Mouse (Mus musculus) liver, postnatal 0 days (tissue): ENCODE data around the gene Gm12695. TPM values are rescaled to one million over a fixed set of nuclear protein-coding genes. Genes with fewer than 3 reads are reported as not detected.

Source experiments
- ATAC-seq: fragments of 200-750 bp; cut with Nextera tagmentation; 2 replicates; pipeline ENCODE4 v1.8.0; 2017; ENCODE audit warnings: mild to moderate bottlenecking, moderate library complexity
- DNase-seq: peaks from one replicate; pipeline ENCODE4 v3.0.0-alpha.2; 2016
- H3K27ac ChIP-seq: fragments of 300-500 bp; sonication (generic); 2 replicates; pipeline ENCODE4 v1.5.1; 2014; ENCODE audit warnings: antibody characterized with exemption, moderate library complexity, mild to moderate bottlenecking, low read depth
- H3K27me3 ChIP-seq: fragments of 300-500 bp; sonication (generic); 2 replicates; pipeline ENCODE4 v1.6.1; 2014; ENCODE audit warnings: low read length, control low read depth, mixed read lengths; ENCODE audit not compliant: insufficient read depth
- H3K36me3 ChIP-seq: fragments of 300-500 bp; sonication (generic); replicated peaks from 2 replicates; pipeline ENCODE4 v1.6.1; 2014; ENCODE audit warnings: mild to moderate bottlenecking, control low read depth, low read length, moderate library complexity, mixed read lengths; ENCODE audit not compliant: insufficient read depth
- H3K4me1 ChIP-seq: fragments of 300-500 bp; sonication (generic); 2 replicates; pipeline ENCODE4 v1.6.1; 2014; ENCODE audit warnings: antibody characterized with exemption, mild to moderate bottlenecking, control low read depth; ENCODE audit not compliant: insufficient read depth
- H3K4me2 ChIP-seq: fragments of 300-500 bp; sonication (generic); 2 replicates; pipeline ENCODE4 v1.6.1; 2014; ENCODE audit warnings: low read depth, mild to moderate bottlenecking, low read length, moderate library complexity, mixed read lengths
- H3K4me3 ChIP-seq: fragments of 300-500 bp; sonication (generic); 2 replicates; pipeline ENCODE4 v1.5.1; 2014; ENCODE audit warnings: low read depth, low read length
- H3K9ac ChIP-seq: fragments of 300-500 bp; sonication (generic); replicated peaks from 2 replicates; pipeline ENCODE4 v1.6.1; 2014; ENCODE audit warnings: mild to moderate bottlenecking, moderate library complexity
- H3K9me3 ChIP-seq: fragments of 300-500 bp; sonication (generic); 2 replicates; pipeline ENCODE4 v1.6.1; 2016; ENCODE audit warnings: mild to moderate bottlenecking, control low read depth, low read length, mixed read lengths
- CTCF ChIP-seq: sonication (generic); IDR thresholded peaks from 2 replicates; pipeline ENCODE4 v1.5.1; 2016; ENCODE audit warnings: antibody characterized with exemption, low read depth
- EP300 ChIP-seq: IDR thresholded peaks from 2 replicates; pipeline ENCODE4 v1.6.1; 2016; ENCODE audit warnings: antibody characterized with exemption, low read depth, mild to moderate bottlenecking
- WGBS: fragments of 180-500 bp; shearing (Covaris S2); extraction: QIAGEN DNeasy Blood & Tissue Kit; methylation state at CpG from one replicate; pipeline ENCODE4 v1.1.7; 2014; ENCODE audit not compliant: insufficient replicate concordance; 5-methylcytosine and 5-hydroxymethylcytosine counted together
- polyA plus RNA-seq: library from polyadenylated mRNA; unstranded; fragments of >200 nt; fragmentation: Nextera tagmentation; extraction: Ambion mirVana; gene quantifications from 2 replicates; pipeline ENCODE4 v1.2.1, GENCODE M21; 2015

Gene Gm12695
- polyA plus RNA-seq, 1 experiment from 2014 or later = not detected

DNA sequence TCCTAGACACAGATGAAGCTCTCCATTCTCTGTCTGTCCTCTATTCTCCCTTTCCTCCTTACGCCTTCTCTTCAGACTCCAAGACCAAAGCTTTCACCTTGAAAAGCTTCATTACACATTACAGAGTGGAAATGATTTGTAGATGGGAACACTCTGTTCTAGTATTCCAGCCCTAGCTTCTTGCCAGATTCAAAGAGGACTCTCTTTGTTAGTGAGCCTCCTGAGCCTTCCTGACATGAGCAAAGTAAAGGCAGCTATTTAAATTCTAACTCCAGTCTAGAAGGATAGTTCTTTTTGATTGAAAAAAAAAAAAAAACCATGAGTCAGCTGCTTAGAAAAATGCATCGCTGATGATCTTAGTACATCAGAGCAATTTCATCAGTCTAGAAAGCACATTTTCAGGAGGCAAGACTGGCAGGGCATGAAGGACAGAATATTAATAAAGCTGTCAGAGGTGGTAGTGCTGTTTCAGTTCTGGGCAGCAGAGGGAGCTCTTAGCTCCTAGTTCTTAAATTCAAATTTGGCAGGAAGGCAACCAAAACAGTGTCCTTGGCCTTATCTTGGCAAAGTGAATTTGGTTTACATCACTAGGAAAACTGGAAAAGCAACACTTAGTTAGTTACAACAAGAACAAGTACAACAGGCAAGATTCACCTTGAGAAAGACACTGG, 79.6 kb downstream of the Gm12695 start:
- no peaks in the 10 kb centered on the region for H3K27me3 ChIP-seq
- DNase-seq (peak; percentile 21), ATAC-seq (no peak)
- no peaks in the 10 kb centered on the region for H3K4me1 ChIP-seq
- TF ChIP-seq EP300 (no peak), CTCF (peak; percentile 61)
- no peak overlapping the region for H3K9ac ChIP-seq
- H3K4me3 ChIP-seq = no peak overlapping the region
- no peaks in the 10 kb centered on the region for H3K36me3 ChIP-seq
- no peaks in the 10 kb centered on the region for H3K9me3 ChIP-seq
- 52% methylated on average over 2 of the region's 2 CpGs for WGBS
- H3K4me2 ChIP-seq = no peak overlapping the region
- H3K27ac ChIP-seq = no peak overlapping the region

DNA sequence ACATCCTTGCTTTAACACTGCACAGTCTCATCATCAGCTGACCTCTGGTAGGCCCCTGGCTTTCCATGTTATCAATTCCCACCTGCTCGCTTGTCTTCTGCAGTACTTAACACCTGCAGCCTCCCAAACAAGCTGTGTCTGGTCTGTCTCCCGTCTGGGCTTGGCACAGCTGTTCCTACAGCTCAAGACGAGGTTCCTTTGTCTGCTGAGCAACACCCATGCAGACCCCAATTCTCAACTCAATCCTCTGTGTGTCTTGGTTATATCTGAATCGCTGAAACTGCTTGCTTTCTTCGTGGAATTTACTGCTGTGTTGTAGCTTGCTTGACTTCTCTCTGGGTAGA, 86.8 kb downstream of the Gm12695 start:
- Histone ChIP-seq H3K9ac (no peak overlapping the region), H3K9me3 (no peaks in the 10 kb centered on the region), H3K4me2 (no peak overlapping the region), H3K4me3 (no peak overlapping the region), H3K36me3 (no peaks in the 10 kb centered on the region), H3K27me3 (no peaks in the 10 kb centered on the region), H3K27ac (no peak overlapping the region), H3K4me1 (no peaks in the 10 kb centered on the region)
- no peak for ATAC-seq
- WGBS = 69% methylated on average over 5 of the region's 5 CpGs
- no peak for DNase-seq
- TF ChIP-seq CTCF (no peak), EP300 (no peak)

DNA sequence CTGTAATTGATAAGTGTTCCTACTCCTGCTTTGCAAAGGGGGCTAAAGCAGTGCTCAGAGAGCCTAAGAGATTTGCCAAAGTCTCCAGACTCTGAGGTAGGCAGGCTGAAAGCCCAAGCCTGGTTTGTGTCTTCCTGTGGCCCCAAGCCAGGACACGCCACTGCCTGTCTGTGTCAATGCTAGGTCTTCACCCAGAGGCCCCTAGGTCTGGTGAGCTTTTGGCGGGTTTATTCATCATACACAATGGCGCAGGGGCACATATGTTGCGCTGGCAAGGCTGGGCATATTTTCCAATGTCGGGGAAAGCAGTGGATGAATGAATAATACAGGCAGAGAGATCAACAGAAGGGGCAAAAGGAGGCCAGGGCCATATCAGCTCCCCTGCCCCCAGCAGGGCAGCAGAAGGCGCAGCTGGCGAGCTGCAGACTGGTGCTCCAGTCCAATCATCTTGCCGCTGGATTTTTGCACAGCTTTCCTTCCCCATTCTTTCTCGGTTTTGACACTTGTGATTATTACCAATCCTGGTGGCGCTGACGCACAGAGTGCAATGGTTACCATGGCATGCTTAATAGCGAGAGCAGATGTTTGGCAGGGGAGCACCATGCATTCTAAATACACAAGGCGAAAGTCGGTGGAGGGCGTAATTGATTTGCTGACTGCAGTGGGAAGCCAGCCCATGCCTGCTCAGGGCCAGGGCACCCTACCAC, 87.3 kb downstream of the Gm12695 start:
- ATAC-seq (no peak), DNase-seq (no peak)
- no peaks in the 10 kb centered on the region for H3K36me3 ChIP-seq
- no peaks in the 10 kb centered on the region for H3K4me1 ChIP-seq
- no peaks in the 10 kb centered on the region for H3K9me3 ChIP-seq
- TF ChIP-seq EP300 (no peak), CTCF (no peak)
- no peak overlapping the region for H3K4me3 ChIP-seq
- no peak overlapping the region for H3K9ac ChIP-seq
- H3K27ac ChIP-seq = no peak overlapping the region
- WGBS = 80% methylated on average over 15 of the region's 15 CpGs
- no peak overlapping the region for H3K4me2 ChIP-seq
- no peaks in the 10 kb centered on the region for H3K27me3 ChIP-seq

- ATAC-seq (no peak), DNase-seq (peak; percentile 21)
- no peaks in the 10 kb centered on the region for H3K36me3 ChIP-seq
- H3K4me3 ChIP-seq = no peak overlapping the region
- 19% methylated on average over 13 of the region's 13 CpGs for WGBS
- no peak overlapping the region for H3K4me2 ChIP-seq
- no peak overlapping the region for H3K27ac ChIP-seq
- no peak overlapping the region for H3K9ac ChIP-seq
- TF ChIP-seq EP300 (no peak), CTCF (peak; percentile 53)
- no peaks in the 10 kb centered on the region for H3K9me3 ChIP-seq
- no peaks in the 10 kb centered on the region for H3K27me3 ChIP-seq
- H3K4me1 ChIP-seq = no peaks in the 10 kb centered on the region
Observed at GRCm38 (mm10) chr4:96696614-96697360, 88.2 kb downstream of the Gm12695 start.

DNA sequence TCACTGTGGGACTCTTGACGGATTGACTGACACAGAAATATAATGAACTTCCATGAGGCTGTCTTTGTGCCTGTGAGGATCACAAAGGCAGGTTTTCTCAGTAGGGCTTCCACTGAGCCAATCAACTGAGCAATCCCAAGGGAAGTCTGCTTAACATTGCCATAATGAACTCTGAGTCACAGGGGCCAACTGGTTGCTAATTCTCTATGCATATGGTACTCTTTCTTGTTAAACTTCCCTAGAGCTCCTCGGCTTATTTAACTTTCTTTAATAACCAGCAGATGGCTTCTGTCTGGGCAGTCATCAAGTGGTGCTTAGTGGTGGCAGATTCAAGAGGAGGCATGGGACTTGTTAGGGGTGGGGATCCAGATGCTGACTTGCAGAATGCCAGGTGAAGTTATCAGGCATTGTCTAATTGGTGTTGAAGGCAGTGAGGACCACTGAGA, 97.6 kb downstream of the Gm12695 start:
- ATAC-seq = no peak

GRCm38 (mm10) chr4:96683474-96683873, 101.5 kb downstream of the Gm12695 start:
- Histone ChIP-seq H3K4me2 (no peak overlapping the region), H3K9ac (no peak overlapping the region), H3K4me3 (no peak overlapping the region), H3K36me3 (no peaks in the 10 kb centered on the region), H3K9me3 (no peaks in the 10 kb centered on the region), H3K27me3 (no peaks in the 10 kb centered on the region), H3K27ac (no peak overlapping the region), H3K4me1 (no peaks in the 10 kb centered on the region)
- ATAC-seq (no peak), DNase-seq (no peak)
- no peak for TF ChIP-seq EP300
- TF ChIP-seq CTCF = peak; percentile 61
- 33% methylated on average over 2 of the region's 2 CpGs for WGBS

More for the DNA sequence above, 97.6 kb downstream of the Gm12695 start:
- no peaks in the 10 kb centered on the region for H3K27me3 ChIP-seq
- no peak for TF ChIP-seq EP300
- no peak for TF ChIP-seq CTCF
- H3K4me1 ChIP-seq = no peaks in the 10 kb centered on the region
- no peaks in the 10 kb centered on the region for H3K36me3 ChIP-seq
- H3K9ac ChIP-seq = no peak overlapping the region
- no peak for DNase-seq
- no peak overlapping the region for H3K4me3 ChIP-seq
- no peaks in the 10 kb centered on the region for H3K9me3 ChIP-seq
- no peak overlapping the region for H3K27ac ChIP-seq
- H3K4me2 ChIP-seq = no peak overlapping the region
- whole genome bisulfite sequencing = 76% methylated on average over 2 of the region's 2 CpGs
